Mouse (Mus musculus) central nervous system, embryonic 11.5 days (tissue): ENCODE results near the gene Nphp1. TPM values are rescaled to one million over a fixed set of nuclear protein-coding genes. Genes with fewer than 3 reads are reported as not detected.

Experiments used
- polyA plus RNA-seq: library from polyadenylated mRNA; depleted of rRNA; stranded (reverse); fragments of >200 nt; gene quantifications from 2 replicates; pipeline ENCODE4 v1.2.3, GENCODE M21; 2012; rRNA removed

Nphp1 gene
- polyA plus RNA-seq = 33.4 and 52.5 TPM in 2 replicates

DNA sequence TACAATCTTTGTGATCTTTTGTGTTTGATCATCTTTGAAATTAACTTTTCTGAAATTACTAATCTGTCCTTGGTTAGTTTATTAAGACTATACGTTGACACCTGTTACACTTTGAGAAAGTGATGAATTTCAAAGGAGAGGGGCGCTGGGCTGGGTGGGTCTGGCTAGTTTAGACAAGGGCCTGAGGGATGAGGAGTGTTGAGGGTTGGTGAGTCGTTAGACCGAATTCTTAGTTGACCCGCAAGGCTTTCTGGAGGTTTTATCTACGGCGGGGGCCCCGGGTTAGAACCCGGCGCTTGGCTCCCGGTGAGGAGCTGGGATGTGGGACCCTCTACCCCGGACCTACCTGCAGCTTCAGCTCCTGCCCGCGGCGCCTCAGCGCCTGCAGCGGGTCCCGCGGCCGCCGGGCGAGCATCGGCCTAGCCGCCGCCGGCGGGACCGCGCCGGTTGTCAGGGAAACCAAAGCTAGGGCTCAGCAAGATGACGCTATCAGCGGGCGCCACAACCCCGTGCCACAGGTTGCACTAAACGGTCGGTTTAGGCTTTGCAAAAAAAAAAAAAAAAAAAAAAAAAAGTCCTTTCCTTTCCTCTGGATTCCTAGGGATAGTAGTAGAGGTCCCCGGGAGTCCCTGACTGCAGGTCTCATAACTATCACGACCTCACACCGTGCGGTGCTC lies at the start of gene Nphp1:
Nphp1 (minus strand) TSS at position 458 of the 677 bp plus-strand sequence.

DNA sequence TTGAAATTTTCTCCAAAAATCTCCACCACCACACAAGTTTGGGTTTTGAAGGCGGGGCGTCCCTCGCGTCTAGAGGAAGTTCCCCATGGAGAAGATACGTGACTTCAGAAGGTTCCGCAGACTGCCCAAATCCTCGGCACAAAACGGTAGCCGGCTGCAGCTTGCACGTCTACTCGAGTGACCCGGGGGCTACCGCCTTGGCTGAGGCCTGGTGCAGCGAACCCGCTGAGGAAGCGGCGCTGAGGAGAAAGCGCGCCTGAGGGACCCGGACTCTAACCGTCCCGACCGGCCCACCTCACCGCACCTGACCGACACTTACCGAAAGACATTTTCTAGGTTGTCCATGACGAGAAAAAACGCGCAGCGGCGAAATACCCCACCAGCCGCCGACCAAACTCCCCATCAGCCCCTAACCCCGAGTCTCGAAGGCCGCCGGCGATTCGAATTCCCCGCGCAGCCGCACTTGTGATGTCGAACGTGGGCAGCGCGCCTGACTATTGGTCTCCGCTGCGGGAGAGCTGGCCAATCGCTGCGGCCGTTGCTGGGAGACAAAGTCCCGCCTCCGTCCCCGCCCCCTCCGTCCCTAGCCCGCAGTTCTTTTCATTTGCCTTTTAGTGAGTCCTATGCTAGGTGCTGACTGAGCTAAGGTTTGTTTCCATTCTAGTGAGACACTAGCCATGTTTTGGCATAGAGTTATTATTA lies 42.9 kb upstream of the Nphp1 start, which contains the start of gene Bub1:
Bub1 (minus strand) TSS at position 465 of the 702 bp plus-strand sequence.

DNA sequence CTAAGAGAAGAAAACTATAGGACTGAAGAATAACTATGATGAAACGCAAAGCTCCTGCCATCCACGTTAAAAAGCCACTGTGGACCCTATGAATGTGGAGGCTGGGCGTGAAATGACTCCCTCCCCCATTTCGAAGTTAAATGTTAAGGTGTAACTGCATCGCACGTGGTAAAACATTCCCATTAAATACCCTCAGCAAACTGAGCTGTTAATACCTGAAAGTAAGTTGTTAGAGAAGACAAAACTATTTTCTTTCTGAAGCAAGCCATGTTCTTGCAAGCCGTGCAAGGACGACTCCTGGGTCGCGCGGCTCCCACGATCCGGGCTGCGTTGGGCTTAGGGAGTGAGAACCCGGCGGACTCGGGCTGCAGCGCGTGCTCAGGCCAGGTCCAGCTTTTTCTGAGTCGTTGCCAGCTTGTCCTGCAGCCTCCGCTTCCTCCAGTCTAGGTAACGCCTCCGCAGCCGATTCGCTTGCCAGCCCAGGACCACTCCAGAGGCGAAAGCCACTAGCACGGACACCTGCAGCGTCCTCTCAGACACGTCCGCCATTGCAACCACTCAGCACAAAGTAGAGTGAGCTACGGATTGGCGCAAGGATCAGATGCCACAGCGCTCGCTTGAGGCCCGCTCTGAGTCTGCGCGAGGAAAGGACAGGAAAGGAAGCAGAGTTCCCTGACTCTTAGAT lies 3.4 kb upstream of the Nphp1 start, which contains the start of gene Mtln:
Mtln (minus strand) TSS at position 570 of the 685 bp plus-strand sequence.

DNA sequence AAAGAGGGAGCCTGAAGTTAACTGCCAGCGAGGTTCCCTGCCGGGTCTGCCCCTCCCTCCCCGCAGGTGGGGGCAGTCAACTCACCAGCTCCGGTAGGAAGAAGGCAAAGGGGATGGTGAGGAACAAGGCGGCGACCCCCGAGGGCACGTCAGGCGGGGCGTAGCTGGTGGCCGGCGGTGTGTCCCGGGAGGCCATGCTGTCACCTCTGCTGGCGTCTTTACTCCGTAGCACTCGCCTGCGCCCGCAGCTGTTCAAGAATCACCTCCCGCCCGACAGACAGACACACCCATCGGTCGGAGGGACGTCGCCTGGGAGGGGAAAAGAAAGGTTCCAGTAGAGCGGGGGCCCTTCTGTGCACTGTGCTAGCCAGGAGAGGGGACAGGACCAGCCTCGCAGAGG lies 59.0 kb downstream of the Nphp1 start, which contains the start of gene Mall:
Mall (minus strand) TSS at position 262 of the 400 bp plus-strand sequence.

Other genes with a start within 250 kb of the Nphp1 start
- gene Prom2, start 247.4 kb downstream of the Nphp1 start, polyA plus RNA-seq = 0.37 and 0.80 TPM in 2 replicates
- gene Zfp661, start 201.8 kb downstream of the Nphp1 start, polyA plus RNA-seq = 10.0 TPM in 2 replicates
- 97.0 and 105 TPM in 2 replicates for gene Mrps5, start 201.7 kb downstream of the Nphp1 start, polyA plus RNA-seq
- gene Mal, start 132.2 kb downstream of the Nphp1 start, polyA plus RNA-seq = 0.31 and 0.44 TPM in 2 replicates
- 0.29 and 1.2 TPM in 2 replicates for gene Mall, start 59.0 kb downstream of the Nphp1 start, polyA plus RNA-seq
- gene Mtln, start 3.6 kb upstream of the Nphp1 start, polyA plus RNA-seq = 34.6 and 38.8 TPM in 2 replicates
- gene Bub1, start 43.0 kb upstream of the Nphp1 start, polyA plus RNA-seq = 39.1 and 57.6 TPM in 2 replicates
- 0.15 TPM in 1 of 2 replicates, not detected in the other for gene Acoxl, start 50.0 kb upstream of the Nphp1 start, polyA plus RNA-seq